Mouse (Mus musculus) lung, postnatal 0 days (tissue): ENCODE measurements at regions not wholly inside any gene's neighbourhood (a gene's known extent, or its start where the extent isn't known, plus 50 kb on each side); places are given as distances from the start of the nearest gene placed in this dataset.

Source experiments
- ATAC-seq: fragments of 200-750 bp; cut with Nextera tagmentation; 2 replicates; pipeline ENCODE4 v1.8.0; 2017; ENCODE audit warnings: moderate library complexity
- DNase-seq: peaks from one replicate; pipeline ENCODE4 v3.0.0-alpha.2; 2016; ENCODE audit warnings: low spot score
- H3K27ac ChIP-seq: fragments of 300-500 bp; sonication (generic); 2 replicates; pipeline ENCODE4 v1.5.1; 2014; ENCODE audit warnings: antibody characterized with exemption, mild to moderate bottlenecking, low read length, mixed read lengths
- H3K27me3 ChIP-seq: fragments of 300-500 bp; sonication (generic); replicated peaks from 2 replicates; pipeline ENCODE4 v1.6.1; 2014; ENCODE audit warnings: low read length, mixed read lengths; ENCODE audit not compliant: insufficient read depth
- H3K36me3 ChIP-seq: fragments of 300-500 bp; sonication (generic); 2 replicates; pipeline ENCODE4 v1.6.1; 2014; ENCODE audit warnings: low read length, mixed read lengths; ENCODE audit not compliant: insufficient read depth
- H3K4me1 ChIP-seq: fragments of 300-500 bp; sonication (generic); 2 replicates; pipeline ENCODE4 v1.6.1; 2014; ENCODE audit warnings: antibody characterized with exemption, low read depth, low read length, mixed read lengths; ENCODE audit not compliant: insufficient read depth
- H3K4me2 ChIP-seq: fragments of 300-500 bp; sonication (generic); replicated peaks from 2 replicates; pipeline ENCODE4 v1.6.1; 2014; ENCODE audit warnings: low read depth, mild to moderate bottlenecking, low read length, moderate library complexity, mixed read lengths
- H3K4me3 ChIP-seq: fragments of 300-500 bp; sonication (generic); 2 replicates; pipeline ENCODE4 v1.5.1; 2014; ENCODE audit warnings: low read depth, low read length
- H3K9ac ChIP-seq: fragments of 300-500 bp; sonication (generic); replicated peaks from 2 replicates; pipeline ENCODE4 v1.6.1; 2014; ENCODE audit warnings: low read depth, mild to moderate bottlenecking
- H3K9me3 ChIP-seq: fragments of 300-500 bp; sonication (generic); 2 replicates; pipeline ENCODE4 v1.6.1; 2016; ENCODE audit warnings: low read length, mixed read lengths
- CTCF ChIP-seq: IDR thresholded peaks from 2 replicates; pipeline ENCODE4 v1.5.1; 2016; ENCODE audit warnings: antibody characterized with exemption, mild to moderate bottlenecking
- EP300 ChIP-seq: IDR thresholded peaks from 2 replicates; pipeline ENCODE4 v1.6.1; 2016; ENCODE audit warnings: antibody characterized with exemption, mild to moderate bottlenecking, control low read depth
- WGBS: fragments of 180-500 bp; shearing (Covaris S2); extraction: QIAGEN DNeasy Blood & Tissue Kit; methylation state at CpG from one replicate; pipeline ENCODE4 v1.1.7; 2014; 5-methylcytosine and 5-hydroxymethylcytosine counted together

GRCm38 (mm10) chr13:44209036-44209435 is 424.5 kb downstream of the Cd83 start:
- no peaks in the 10 kb centered on the region for H3K9me3 ChIP-seq
- 9% methylated on average over 11 of the region's 11 CpGs for WGBS
- no peak overlapping the region for H3K4me3 ChIP-seq
- H3K9ac ChIP-seq, result no peak overlapping the region
- no peaks in the 10 kb centered on the region for H3K36me3 ChIP-seq
- peak overlapping the region; percentile 38 for H3K4me2 ChIP-seq
- H3K27ac ChIP-seq, result no peak overlapping the region
- no peak for TF ChIP-seq EP300
- no peak for TF ChIP-seq CTCF
- ATAC-seq (no peak), DNase-seq (no peak)
- 0 out of 2 replicates have a peak, but pooled peaks cover 3% of the 10 kb centered on the region for H3K4me1 ChIP-seq
- H3K27me3 ChIP-seq, result no peaks in the 10 kb centered on the region

- TF ChIP-seq CTCF (no peak), EP300 (no peak)
- H3K4me2 ChIP-seq, result no peak overlapping the region
- no peaks in the 10 kb centered on the region for H3K36me3 ChIP-seq
- no peak overlapping the region for H3K9ac ChIP-seq
- no peak overlapping the region for H3K4me3 ChIP-seq
- no peak for DNase-seq
- H3K27ac ChIP-seq, result no peak overlapping the region
- ATAC-seq, result no peak
- 65% methylated on average over 6 of the region's 6 CpGs for WGBS
- H3K4me1 ChIP-seq, result 0 out of 2 replicates have a peak, but pooled peaks cover 3% of the 10 kb centered on the region
- no peaks in the 10 kb centered on the region for H3K27me3 ChIP-seq
- no peaks in the 10 kb centered on the region for H3K9me3 ChIP-seq
Observed at GRCm38 (mm10) chr13:44210123-44210522, 425.5 kb downstream of the Cd83 start.

GRCm38 (mm10) chr13:44212356-44212755 is 427.8 kb downstream of the Cd83 start:
- no peak for TF ChIP-seq CTCF
- TF ChIP-seq EP300, result no peak
- no peak for ATAC-seq
- no peaks in the 10 kb centered on the region for H3K9me3 ChIP-seq

GRCm38 (mm10) chr13:44212936-44213335 is 428.4 kb downstream of the Cd83 start:
- H3K9me3 ChIP-seq, result no peaks in the 10 kb centered on the region
- H3K9ac ChIP-seq, result no peak overlapping the region
- no peak for ATAC-seq
- 41% methylated on average over 11 of the region's 11 CpGs for WGBS
- H3K27ac ChIP-seq, result no peak overlapping the region
- TF ChIP-seq CTCF (no peak), EP300 (no peak)
- no peak overlapping the region for H3K4me2 ChIP-seq
- no peaks in the 10 kb centered on the region for H3K27me3 ChIP-seq
- DNase-seq, result no peak
- no peaks in the 10 kb centered on the region for H3K36me3 ChIP-seq
- H3K4me3 ChIP-seq, result no peak overlapping the region
- 0 out of 2 replicates have a peak, but pooled peaks cover 3% of the 10 kb centered on the region for H3K4me1 ChIP-seq

More at GRCm38 (mm10) chr13:44212356-44212755, 427.8 kb downstream of the Cd83 start:
- H3K36me3 ChIP-seq, result no peaks in the 10 kb centered on the region
- DNase-seq, result no peak
- 0 out of 2 replicates have a peak, but pooled peaks cover 3% of the 10 kb centered on the region for H3K4me1 ChIP-seq
- H3K27me3 ChIP-seq, result no peaks in the 10 kb centered on the region
- H3K9ac ChIP-seq, result no peak overlapping the region
- H3K27ac ChIP-seq, result no peak overlapping the region
- H3K4me3 ChIP-seq, result no peak overlapping the region
- 76% methylated on average over 4 of the region's 4 CpGs for WGBS
- H3K4me2 ChIP-seq, result no peak overlapping the region

GRCm38 (mm10) chr13:44218266-44218665 is 433.7 kb downstream of the Cd83 start:
- H3K36me3 ChIP-seq, result no peaks in the 10 kb centered on the region
- ATAC-seq, result no peak
- H3K27ac ChIP-seq, result no peak overlapping the region
- TF ChIP-seq EP300, result no peak
- no peak for TF ChIP-seq CTCF
- H3K4me2 ChIP-seq, result no peak overlapping the region
- no peaks in the 10 kb centered on the region for H3K4me1 ChIP-seq
- no peaks in the 10 kb centered on the region for H3K9me3 ChIP-seq
- WGBS, result 70% methylated on average over 8 of the region's 8 CpGs
- no peaks in the 10 kb centered on the region for H3K27me3 ChIP-seq
- H3K4me3 ChIP-seq, result no peak overlapping the region
- DNase-seq, result no peak
- no peak overlapping the region for H3K9ac ChIP-seq

GRCm38 (mm10) chr13:44221721-44222120 is 437.1 kb downstream of the Cd83 start:
- Histone ChIP-seq H3K4me1 (no peaks in the 10 kb centered on the region), H3K4me3 (no peak overlapping the region), H3K9ac (no peak overlapping the region), H3K36me3 (no peaks in the 10 kb centered on the region), H3K4me2 (no peak overlapping the region), H3K27me3 (no peaks in the 10 kb centered on the region), H3K27ac (no peak overlapping the region), H3K9me3 (no peaks in the 10 kb centered on the region)
- DNase-seq (no peak), ATAC-seq (no peak)
- 48% methylated on average over 5 of the region's 5 CpGs for WGBS
- TF ChIP-seq CTCF (no peak), EP300 (no peak)

GRCm38 (mm10) chr13:44222335-44222734 is 437.8 kb downstream of the Cd83 start:
- Histone ChIP-seq H3K27me3 (no peaks in the 10 kb centered on the region), H3K4me3 (no peak overlapping the region), H3K9me3 (no peaks in the 10 kb centered on the region), H3K36me3 (no peaks in the 10 kb centered on the region), H3K4me2 (no peak overlapping the region), H3K9ac (no peak overlapping the region), H3K4me1 (no peaks in the 10 kb centered on the region), H3K27ac (no peak overlapping the region)
- TF ChIP-seq CTCF (no peak), EP300 (no peak)
- ATAC-seq (peak; percentile 43), DNase-seq (no peak)
